Mouse (Mus musculus) liver, postnatal 0 days (tissue): ENCODE measurements at regions not wholly inside any gene's neighbourhood (a gene's known extent, or its start where the extent isn't known, plus 50 kb on each side); places are given as distances from the start of the nearest gene placed in this dataset.

Experiments
- ATAC-seq: fragments of 200-750 bp; cut with Nextera tagmentation; 2 replicates; pipeline ENCODE4 v1.8.0; 2017; ENCODE audit warnings: mild to moderate bottlenecking, moderate library complexity
- DNase-seq: peaks from one replicate; pipeline ENCODE4 v3.0.0-alpha.2; 2016
- H3K27ac ChIP-seq: fragments of 300-500 bp; sonication (generic); 2 replicates; pipeline ENCODE4 v1.5.1; 2014; ENCODE audit warnings: antibody characterized with exemption, moderate library complexity, mild to moderate bottlenecking, low read depth
- H3K27me3 ChIP-seq: fragments of 300-500 bp; sonication (generic); 2 replicates; pipeline ENCODE4 v1.6.1; 2014; ENCODE audit warnings: low read length, control low read depth, mixed read lengths; ENCODE audit not compliant: insufficient read depth
- H3K36me3 ChIP-seq: fragments of 300-500 bp; sonication (generic); replicated peaks from 2 replicates; pipeline ENCODE4 v1.6.1; 2014; ENCODE audit warnings: mild to moderate bottlenecking, control low read depth, low read length, moderate library complexity, mixed read lengths; ENCODE audit not compliant: insufficient read depth
- H3K4me1 ChIP-seq: fragments of 300-500 bp; sonication (generic); 2 replicates; pipeline ENCODE4 v1.6.1; 2014; ENCODE audit warnings: antibody characterized with exemption, mild to moderate bottlenecking, control low read depth; ENCODE audit not compliant: insufficient read depth
- H3K4me2 ChIP-seq: fragments of 300-500 bp; sonication (generic); 2 replicates; pipeline ENCODE4 v1.6.1; 2014; ENCODE audit warnings: low read depth, mild to moderate bottlenecking, low read length, moderate library complexity, mixed read lengths
- H3K4me3 ChIP-seq: fragments of 300-500 bp; sonication (generic); 2 replicates; pipeline ENCODE4 v1.5.1; 2014; ENCODE audit warnings: low read depth, low read length
- H3K9ac ChIP-seq: fragments of 300-500 bp; sonication (generic); replicated peaks from 2 replicates; pipeline ENCODE4 v1.6.1; 2014; ENCODE audit warnings: mild to moderate bottlenecking, moderate library complexity
- H3K9me3 ChIP-seq: fragments of 300-500 bp; sonication (generic); 2 replicates; pipeline ENCODE4 v1.6.1; 2016; ENCODE audit warnings: mild to moderate bottlenecking, control low read depth, low read length, mixed read lengths
- CTCF ChIP-seq: sonication (generic); IDR thresholded peaks from 2 replicates; pipeline ENCODE4 v1.5.1; 2016; ENCODE audit warnings: antibody characterized with exemption, low read depth
- EP300 ChIP-seq: IDR thresholded peaks from 2 replicates; pipeline ENCODE4 v1.6.1; 2016; ENCODE audit warnings: antibody characterized with exemption, low read depth, mild to moderate bottlenecking
- WGBS: fragments of 180-500 bp; shearing (Covaris S2); extraction: QIAGEN DNeasy Blood & Tissue Kit; methylation state at CpG from one replicate; pipeline ENCODE4 v1.1.7; 2014; ENCODE audit not compliant: insufficient replicate concordance; 5-methylcytosine and 5-hydroxymethylcytosine counted together

GRCm38 (mm10) chrX:135080380-135081158 is 71.6 kb upstream of the Zmat1 start:
- no peak overlapping the region for H3K4me2 ChIP-seq
- H3K36me3 ChIP-seq = no peaks in the 10 kb centered on the region
- H3K9ac ChIP-seq = no peak overlapping the region
- DNase-seq (no peak), ATAC-seq (no peak)
- 73% methylated on average over 2 of the region's 2 CpGs for WGBS
- TF ChIP-seq EP300 (no peak), CTCF (no peak)
- H3K27me3 ChIP-seq = no peaks in the 10 kb centered on the region; the same call in 1 of the 2 replicates
- no peak overlapping the region for H3K27ac ChIP-seq
- H3K4me1 ChIP-seq = no peaks in the 10 kb centered on the region
- no peaks in the 10 kb centered on the region for H3K9me3 ChIP-seq
- H3K4me3 ChIP-seq = no peak overlapping the region

- Histone ChIP-seq H3K27me3 (no peaks in the 10 kb centered on the region; the same call in 1 of the 2 replicates), H3K36me3 (no peaks in the 10 kb centered on the region), H3K27ac (no peak overlapping the region), H3K9ac (no peak overlapping the region), H3K4me1 (no peaks in the 10 kb centered on the region), H3K4me3 (no peak overlapping the region), H3K4me2 (no peak overlapping the region), H3K9me3 (no peaks in the 10 kb centered on the region)
- TF ChIP-seq EP300 (no peak), CTCF (no peak)
- no peak for DNase-seq
- WGBS = 50% methylated on average over 2 of the region's 2 CpGs
- no peak for ATAC-seq
These were observed 70.4 kb upstream of the Zmat1 start for GRCm38 (mm10) chrX:135079388-135079787.

- ATAC-seq = no peak
These were observed 66.9 kb upstream of the Zmat1 start for GRCm38 (mm10) chrX:135075903-135076302.

GRCm38 (mm10) chrX:135069448-135069847 is 60.4 kb upstream of the Zmat1 start:
- TF ChIP-seq EP300 (no peak), CTCF (no peak)
- Histone ChIP-seq H3K4me3 (no peak overlapping the region), H3K27ac (no peak overlapping the region), H3K4me2 (no peak overlapping the region), H3K27me3 (no peaks in the 10 kb centered on the region), H3K9me3 (no peaks in the 10 kb centered on the region), H3K4me1 (no peaks in the 10 kb centered on the region), H3K36me3 (no peaks in the 10 kb centered on the region), H3K9ac (no peak overlapping the region)
- WGBS = 13% methylated on average over 1 of the region's 1 CpGs
- ATAC-seq (no peak), DNase-seq (no peak)

More at GRCm38 (mm10) chrX:135075903-135076302, 66.9 kb upstream of the Zmat1 start:
- no peak overlapping the region for H3K4me3 ChIP-seq
- H3K4me1 ChIP-seq = no peaks in the 10 kb centered on the region
- WGBS = 66% methylated on average over 2 of the region's 2 CpGs
- TF ChIP-seq CTCF (no peak), EP300 (no peak)
- H3K27me3 ChIP-seq = no peaks in the 10 kb centered on the region
- no peak overlapping the region for H3K4me2 ChIP-seq
- DNase-seq = no peak
- H3K27ac ChIP-seq = no peak overlapping the region
- no peak overlapping the region for H3K9ac ChIP-seq
- H3K36me3 ChIP-seq = no peaks in the 10 kb centered on the region
- H3K9me3 ChIP-seq = no peaks in the 10 kb centered on the region

- H3K4me2 ChIP-seq = no peak overlapping the region
- H3K36me3 ChIP-seq = no peaks in the 10 kb centered on the region
- no peak for DNase-seq
- no peak overlapping the region for H3K4me3 ChIP-seq
- H3K27ac ChIP-seq = no peak overlapping the region
- WGBS = 83% methylated on average over 3 of the region's 3 CpGs
- no peaks in the 10 kb centered on the region for H3K27me3 ChIP-seq
- H3K9ac ChIP-seq = no peak overlapping the region
- ATAC-seq = no peak
- H3K4me1 ChIP-seq = no peaks in the 10 kb centered on the region
- no peaks in the 10 kb centered on the region for H3K9me3 ChIP-seq
- TF ChIP-seq CTCF (no peak), EP300 (no peak)
These were observed 51.2 kb upstream of the Zmat1 start for GRCm38 (mm10) chrX:135060184-135060583.

GRCm38 (mm10) chrX:135058949-135059348 is 49.9 kb upstream of the Zmat1 start:
- Histone ChIP-seq H3K27me3 (no peaks in the 10 kb centered on the region), H3K9me3 (no peaks in the 10 kb centered on the region), H3K27ac (no peak overlapping the region), H3K4me3 (no peak overlapping the region), H3K4me1 (no peaks in the 10 kb centered on the region), H3K4me2 (no peak overlapping the region), H3K36me3 (no peaks in the 10 kb centered on the region), H3K9ac (no peak overlapping the region)
- WGBS = 44% methylated on average over 3 of the region's 3 CpGs
- no peak for DNase-seq
- ATAC-seq = no peak
- TF ChIP-seq CTCF (no peak), EP300 (no peak)
